Mouse (Mus musculus): ENCODE measurements around the gene Mxra7.

DNA sequence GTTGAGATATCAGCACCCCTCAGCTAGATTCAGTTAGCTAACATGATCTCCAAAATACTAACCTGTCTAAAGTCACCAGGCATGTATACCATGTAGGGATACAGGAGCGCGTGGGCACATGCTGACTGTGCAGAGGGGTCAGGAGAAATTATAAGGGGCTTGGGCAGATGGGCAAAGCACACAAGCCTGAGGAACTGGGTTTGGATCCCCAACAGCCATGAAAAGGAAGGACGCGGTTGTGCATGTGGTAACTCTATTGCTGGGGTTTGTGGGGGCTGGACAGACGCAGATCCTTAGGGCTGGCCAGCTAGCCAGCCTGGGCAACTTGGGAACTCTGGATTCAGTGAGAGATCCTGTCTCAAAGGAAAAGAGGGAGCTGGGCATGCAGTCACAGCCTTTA is 10.3 kb downstream of the Mxra7 start:
- TF ChIP-seq CTCF (IDR thresholded peaks at IDR 0.05; ENCODE audit: extremely low read depth, insufficient read depth, insufficient read length, insufficient replicate concordance) = no peak
- no peak for TF ChIP-seq POLR2A (IDR thresholded peaks at IDR 0.05; ENCODE audit: low read depth, low read length)

All from spleen, adult 2 months (tissue).